Mouse (Mus musculus): ENCODE results near the gene Oser1.

DNA sequence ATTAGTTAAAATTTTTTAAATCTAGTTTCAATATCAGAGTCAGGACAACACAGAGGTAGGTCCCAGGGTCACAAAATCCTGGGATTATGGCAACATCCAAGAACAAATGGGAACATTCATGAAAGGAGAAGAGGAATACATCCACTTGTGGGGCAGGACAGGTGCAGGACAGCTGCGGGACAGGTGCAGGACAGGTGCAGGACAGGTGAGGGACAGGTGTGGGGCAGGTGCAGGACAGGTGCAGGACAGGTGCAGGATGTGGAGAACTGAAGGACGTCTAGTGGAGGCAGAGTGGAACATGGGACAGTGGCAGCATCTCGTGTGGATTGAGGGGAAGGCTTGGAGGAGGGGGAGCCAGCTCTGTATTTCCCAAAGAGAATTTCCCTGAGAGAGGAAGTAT, 24.8 kb upstream of the Oser1 start:
- TF ChIP-seq CTCF (IDR thresholded peaks at IDR 0.05; ENCODE audit: borderline replicate concordance, insufficient read depth, low read length) (no peak), POLR2A (IDR thresholded peaks at IDR 0.05; ENCODE audit: low read depth, low read length) (no peak)
